Mouse (Mus musculus) thymus, adult 2 months (tissue): Measurements from ENCODE around the gene Atad3a. TPM values are rescaled to one million over a fixed set of nuclear protein-coding genes. Genes with fewer than 3 reads are reported as not detected.

Experiments used
- DNase-seq: peaks from one replicate; pipeline ENCODE4 v3.0.0; 2021
- H3K27ac ChIP-seq: fragments of 200-500 bp; 2 replicates; pipeline ENCODE4 v1.5.1; 2012; ENCODE audit warnings: low read length, control low read depth; ENCODE audit not compliant: control insufficient read depth, insufficient read depth
- H3K27me3 ChIP-seq: fragments of 200-500 bp; 2 replicates; pipeline ENCODE4 v1.6.1; 2012; ENCODE audit warnings: mild to moderate bottlenecking, low read length, moderate library complexity, mixed read lengths; ENCODE audit not compliant: control insufficient read depth, insufficient read depth
- H3K36me3 ChIP-seq: fragments of 200-500 bp; 2 replicates; pipeline ENCODE4 v1.6.1; 2012; ENCODE audit warnings: mild to moderate bottlenecking, low read length, moderate library complexity; ENCODE audit not compliant: control insufficient read depth, insufficient read depth
- H3K4me1 ChIP-seq: fragments of 200-500 bp; replicated peaks from 2 replicates; pipeline ENCODE4 v1.6.1; 2012; ENCODE audit warnings: low read length; ENCODE audit not compliant: control insufficient read depth, insufficient read depth
- H3K4me3 ChIP-seq: fragments of 200-500 bp; 2 replicates; pipeline ENCODE4 v1.5.1; 2012; ENCODE audit warnings: mild to moderate bottlenecking, low read length, control low read depth, moderate library complexity; ENCODE audit not compliant: control insufficient read depth, insufficient read depth
- CTCF ChIP-seq: fragments of 200-500 bp; IDR thresholded peaks from 2 replicates; pipeline ENCODE4 v1.5.1; 2012; ENCODE audit warnings: mild to moderate bottlenecking, control low read depth, low read length, moderate library complexity, borderline replicate concordance; ENCODE audit not compliant: control insufficient read depth, poor library complexity, insufficient read depth; ENCODE audit errors: extremely low read depth
- POLR2A ChIP-seq: fragments of 200-500 bp; IDR thresholded peaks from 2 replicates; pipeline ENCODE4 v1.6.1; 2012; ENCODE audit warnings: mild to moderate bottlenecking, low read length, control low read depth, moderate library complexity; ENCODE audit not compliant: control insufficient read depth, poor library complexity, insufficient read depth; ENCODE audit errors: extremely low read depth
- WGBS: fragments of 180-500 bp; shearing (Covaris S2); methylation state at CpG from one replicate; pipeline ENCODE4 v1.1.7; 2018; 5-methylcytosine and 5-hydroxymethylcytosine counted together
- polyA plus RNA-seq: library from polyadenylated mRNA; depleted of rRNA; stranded (reverse); fragments of >200 nt; gene quantifications from 2 replicates; pipeline ENCODE4 v1.2.3, GENCODE M21; 2012

Gene Atad3a
- polyA plus RNA-seq, 1 experiment = 87.0 TPM

DNA sequence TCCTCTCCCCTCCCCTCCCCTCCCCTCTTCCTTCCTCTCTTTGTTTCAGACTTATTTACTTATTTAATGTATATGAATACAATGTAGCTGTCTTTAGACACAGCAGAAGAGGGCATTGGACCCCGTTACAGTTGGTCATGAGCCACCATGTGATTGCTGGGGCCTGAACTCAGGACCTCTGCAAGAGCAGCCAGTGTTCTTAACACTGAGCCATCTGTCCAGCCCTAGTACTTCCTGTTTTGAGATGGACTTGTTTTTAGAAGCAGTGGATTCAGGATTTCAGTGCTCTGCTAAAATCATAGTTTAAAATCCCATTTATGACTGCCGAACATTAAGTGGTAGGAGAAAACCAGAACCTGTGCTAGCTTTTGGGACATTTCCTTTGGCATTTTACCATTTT lies 52.3 kb downstream of the Atad3a start:
- Histone ChIP-seq H3K36me3 (no peaks in the 10 kb centered on the region; the same call in 1 of the 2 replicates), H3K4me3 (no peak overlapping the region), H3K4me1 (peaks cover 13% of the 10 kb centered on the region), H3K27ac (peak overlapping the region; percentile 46), H3K27me3 (no peaks in the 10 kb centered on the region)
- DNase-seq = no peak
- WGBS = 81% methylated on average over 2 of the region's 2 CpGs
- no peak for TF ChIP-seq POLR2A
- TF ChIP-seq CTCF = no peak

DNA sequence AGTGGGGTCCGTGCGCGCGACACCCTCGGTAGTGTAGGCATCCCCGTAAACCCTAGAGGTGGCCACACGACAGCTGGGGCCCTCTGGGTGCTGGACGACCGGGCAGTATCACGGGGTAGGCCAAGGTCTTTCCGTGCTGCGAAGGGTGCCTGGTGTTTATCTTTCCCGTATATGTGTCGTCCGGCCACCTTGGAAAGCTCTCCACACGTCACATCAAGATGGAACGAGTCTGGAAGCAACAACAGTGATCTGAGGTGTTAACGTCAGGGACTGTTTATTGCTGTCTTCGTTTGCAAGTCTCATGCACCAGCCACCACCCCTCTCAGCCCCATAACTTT lies 55.3 kb downstream of the Atad3a start:
- no peaks in the 10 kb centered on the region for H3K36me3 ChIP-seq
- peak overlapping the region; percentile 67 for H3K4me3 ChIP-seq
- no peak for DNase-seq
- WGBS = 1% methylated on average over 19 of the region's 19 CpGs
- peak overlapping the region; percentile 75 for H3K27ac ChIP-seq
- peaks cover 13% of the 10 kb centered on the region for H3K4me1 ChIP-seq
- TF ChIP-seq CTCF = no peak
- TF ChIP-seq POLR2A = no peak
- no peaks in the 10 kb centered on the region for H3K27me3 ChIP-seq

DNA sequence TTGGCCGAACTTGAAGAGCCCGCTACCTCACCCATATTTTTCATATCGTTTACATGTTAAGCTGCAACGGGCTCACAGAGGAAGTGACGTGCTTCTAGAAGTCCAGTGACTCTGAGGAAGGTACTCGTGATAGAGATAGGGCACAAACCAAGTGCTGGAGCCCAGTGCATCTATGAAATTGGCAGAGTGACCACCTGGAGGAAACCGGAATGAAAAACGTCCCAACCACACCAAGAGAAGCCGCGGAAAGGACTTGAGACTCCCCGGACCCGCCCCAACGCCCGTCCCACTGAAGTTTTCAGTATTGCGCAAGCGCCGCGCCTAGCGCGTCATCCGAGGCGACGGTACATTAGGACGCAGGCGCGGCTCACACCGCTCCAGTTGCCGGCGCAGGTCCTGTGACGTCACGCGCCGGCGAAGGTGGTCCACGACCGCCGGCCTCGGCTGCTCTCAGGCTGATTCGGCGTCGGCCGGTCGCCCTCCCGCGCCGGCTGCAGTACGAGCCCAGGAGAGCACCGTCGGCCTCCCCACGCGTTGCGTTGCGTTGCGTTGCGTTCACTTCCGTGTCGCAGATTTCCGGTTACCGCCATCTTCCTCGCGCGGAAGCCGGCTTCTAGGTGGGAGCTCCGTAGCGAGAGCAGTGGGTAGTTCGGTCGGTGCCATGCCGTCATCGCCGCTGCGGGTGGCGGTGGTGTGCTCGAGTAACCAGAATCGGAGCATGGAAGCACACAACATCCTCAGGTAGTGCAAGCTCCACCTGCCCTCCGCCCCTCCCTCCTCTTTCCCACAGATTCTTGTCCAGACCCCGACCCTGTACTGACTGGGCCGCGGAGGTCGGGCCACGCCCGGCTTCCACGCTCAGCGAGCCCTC lies 55.9 kb downstream of the Atad3a start, which contains the start of gene Ssu72:
Gene Ssu72 (plus strand): TSS at position 80 of the 871 bp plus-strand sequence.
- Histone ChIP-seq H3K4me1 (peaks cover 11% of the 10 kb centered on the region), H3K27ac (peak within 1 kb of the TSS; percentile 75), H3K4me3 (peak within 1 kb of the TSS; percentile 67), H3K27me3 (no peaks in the 10 kb centered on the region), H3K36me3 (no peaks in the 10 kb centered on the region)
- WGBS = under 1% methylated on average over 83 of the region's 83 CpGs
- 0 out of 2 replicates have a peak, but pooled peaks have one; percentile 14 for TF ChIP-seq CTCF
- TF ChIP-seq POLR2A = peak; percentile 74
- peak; percentile 91 for DNase-seq

DNA sequence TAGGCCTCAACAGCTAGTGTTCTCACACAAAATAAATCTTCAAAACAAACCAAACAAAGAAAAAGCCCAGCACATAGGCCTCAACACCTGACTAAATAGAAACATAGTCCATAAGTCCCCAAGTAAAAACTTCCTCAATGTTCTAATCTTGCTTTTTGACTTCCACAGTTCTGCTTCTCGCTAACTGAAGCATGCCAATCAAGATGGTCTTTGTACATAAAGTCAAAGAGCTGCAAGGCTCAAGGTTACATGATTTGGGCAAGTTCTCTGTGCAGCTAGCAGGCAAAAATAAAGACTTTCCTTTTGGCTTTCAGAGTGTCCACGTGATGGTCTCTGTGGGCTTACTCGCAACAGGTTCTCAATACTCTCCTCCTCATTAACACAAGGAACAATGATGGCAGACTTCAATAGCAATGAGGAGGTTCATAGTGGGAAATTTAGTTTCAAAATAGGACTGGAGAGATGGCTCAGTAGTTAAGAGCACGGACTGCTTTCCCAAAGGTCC lies 57.4 kb downstream of the Atad3a start:
- no peak for DNase-seq
- no peak overlapping the region for H3K4me3 ChIP-seq
- 98% methylated on average over 4 of the region's 4 CpGs for WGBS
- no peaks in the 10 kb centered on the region for H3K27me3 ChIP-seq
- no peaks in the 10 kb centered on the region for H3K36me3 ChIP-seq
- H3K4me1 ChIP-seq = peaks cover 8% of the 10 kb centered on the region
- TF ChIP-seq CTCF (no peak), POLR2A (no peak)
- H3K27ac ChIP-seq = no peak overlapping the region

DNA sequence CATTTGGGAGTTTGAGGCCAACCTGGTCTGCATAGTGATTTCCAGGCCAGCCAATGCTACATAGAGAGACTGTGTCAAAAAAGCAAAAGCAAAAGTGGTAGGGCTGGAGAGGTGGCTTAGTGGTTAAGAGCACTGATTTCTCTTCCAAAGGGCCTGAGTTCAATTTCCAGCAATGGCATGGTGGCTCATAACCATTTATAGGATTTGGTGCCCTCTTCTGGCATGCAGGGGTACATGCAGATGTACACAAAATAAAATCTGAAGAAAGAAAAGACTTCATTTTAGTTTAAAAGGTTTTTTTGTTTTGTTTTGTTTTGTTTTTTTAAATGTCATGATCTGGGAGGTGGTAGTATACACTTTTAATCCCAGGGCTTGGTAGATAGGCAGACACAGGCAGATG lies 60.5 kb downstream of the Atad3a start:
- H3K4me1 ChIP-seq = peaks cover 8% of the 10 kb centered on the region
- no peak overlapping the region for H3K4me3 ChIP-seq
- H3K27ac ChIP-seq = no peak overlapping the region
- no peaks in the 10 kb centered on the region for H3K27me3 ChIP-seq
- H3K36me3 ChIP-seq = no peaks in the 10 kb centered on the region
- TF ChIP-seq CTCF (no peak), POLR2A (no peak)
- DNase-seq = peak; percentile 13

DNA sequence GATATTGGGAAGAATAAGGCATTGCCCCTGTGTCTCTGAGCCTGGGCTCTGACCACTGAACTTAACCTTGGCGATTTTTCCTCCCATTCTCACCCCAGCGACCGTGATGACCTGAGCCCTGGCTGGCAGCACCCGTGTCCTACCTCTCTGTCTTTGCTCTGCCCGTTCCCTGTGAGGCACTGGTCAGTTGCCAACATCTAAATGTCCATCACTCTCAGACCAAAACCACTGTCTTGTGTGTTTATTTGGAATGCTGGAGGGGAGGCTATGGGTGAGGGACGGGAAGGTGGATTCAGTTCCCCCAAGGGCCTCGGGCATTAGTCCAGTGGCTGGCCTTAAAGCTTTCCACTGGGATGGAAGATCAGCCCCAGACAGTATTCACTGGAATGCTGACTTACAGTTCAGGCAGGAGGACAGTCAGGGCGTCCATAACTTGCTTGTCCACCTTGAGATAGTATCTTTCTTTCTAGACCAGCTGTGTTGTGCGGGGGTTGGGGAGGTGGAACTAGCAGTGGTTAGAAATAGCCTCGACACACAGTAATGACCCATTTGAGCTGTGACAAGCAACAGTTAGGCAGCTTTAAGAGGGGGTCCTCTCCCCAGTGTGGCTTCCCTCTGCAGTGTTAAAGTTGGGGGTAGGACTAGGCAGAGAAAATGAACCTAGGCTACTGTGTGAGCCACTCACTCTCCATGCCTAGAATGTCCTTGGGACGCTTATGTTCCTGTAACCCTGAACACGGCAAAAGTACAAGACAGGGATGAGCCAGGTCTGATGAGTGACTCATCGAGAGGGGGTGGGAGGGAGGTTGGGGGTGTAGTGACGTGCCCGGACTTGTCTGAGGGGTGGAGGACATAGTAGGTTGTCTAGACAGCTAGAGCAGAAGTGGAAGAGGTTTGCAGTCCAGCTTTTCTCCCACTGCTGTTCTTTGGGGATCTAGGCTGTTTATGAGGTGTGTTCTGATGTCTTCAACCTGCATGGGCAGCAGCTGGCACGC lies 64.3 kb downstream of the Atad3a start:
- H3K4me3 ChIP-seq = no peak overlapping the region
- no peak for DNase-seq
- H3K27ac ChIP-seq = no peak overlapping the region
- 89% methylated on average over 16 of the region's 16 CpGs for whole genome bisulfite sequencing
- peaks cover 14% of the 10 kb centered on the region for H3K4me1 ChIP-seq
- H3K27me3 ChIP-seq = no peaks in the 10 kb centered on the region
- no peak for TF ChIP-seq CTCF
- no peak for TF ChIP-seq POLR2A
- no peaks in the 10 kb centered on the region for H3K36me3 ChIP-seq
